Mouse (Mus musculus) E14TG2a.4 (cell line): ENCODE measurements at regions not wholly inside any gene's neighbourhood (a gene's known extent, or its start where the extent isn't known, plus 50 kb on each side); places are given as distances from the start of the nearest gene placed in this dataset.

Source experiments
- CTCF ChIP-seq: conservative IDR thresholded peaks from 2 replicates; pipeline ENCODE4 v1.5.1; 2014; ENCODE audit warnings: low read length
- POU5F1 ChIP-seq: IDR thresholded peaks from 2 replicates; pipeline ENCODE4 v1.6.1; 2014; ENCODE audit warnings: low read length, borderline replicate concordance

DNA sequence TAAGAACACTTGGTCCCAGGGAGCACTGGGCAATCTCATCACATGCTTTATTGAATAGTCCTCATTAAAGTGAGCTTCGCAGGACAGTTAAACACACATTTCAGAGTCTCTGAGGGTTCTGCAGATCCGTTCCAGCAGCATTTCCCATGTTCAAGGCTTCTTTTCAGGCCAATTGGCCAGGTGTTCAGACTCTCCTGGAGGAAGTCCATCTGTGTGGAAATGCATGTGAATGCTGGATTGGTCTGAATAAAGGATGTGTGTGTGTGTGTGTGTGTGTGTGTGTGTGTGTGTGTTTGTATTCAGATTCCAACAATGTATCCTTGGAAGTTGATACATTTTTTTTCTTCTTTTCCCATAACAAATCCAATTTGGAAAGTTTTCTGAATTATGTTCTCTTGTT, 250.6 kb downstream of the Ankrd50 start:
- TF ChIP-seq CTCF (no peak), POU5F1 (no peak)
